Mouse (Mus musculus) heart, adult 11 months (tissue): ENCODE measurements around the gene Meis2.

ENCODE experiments used
- DNase-seq: peaks from one replicate; pipeline ENCODE4 v3.0.0; 2022

Meis2 gene

DNA sequence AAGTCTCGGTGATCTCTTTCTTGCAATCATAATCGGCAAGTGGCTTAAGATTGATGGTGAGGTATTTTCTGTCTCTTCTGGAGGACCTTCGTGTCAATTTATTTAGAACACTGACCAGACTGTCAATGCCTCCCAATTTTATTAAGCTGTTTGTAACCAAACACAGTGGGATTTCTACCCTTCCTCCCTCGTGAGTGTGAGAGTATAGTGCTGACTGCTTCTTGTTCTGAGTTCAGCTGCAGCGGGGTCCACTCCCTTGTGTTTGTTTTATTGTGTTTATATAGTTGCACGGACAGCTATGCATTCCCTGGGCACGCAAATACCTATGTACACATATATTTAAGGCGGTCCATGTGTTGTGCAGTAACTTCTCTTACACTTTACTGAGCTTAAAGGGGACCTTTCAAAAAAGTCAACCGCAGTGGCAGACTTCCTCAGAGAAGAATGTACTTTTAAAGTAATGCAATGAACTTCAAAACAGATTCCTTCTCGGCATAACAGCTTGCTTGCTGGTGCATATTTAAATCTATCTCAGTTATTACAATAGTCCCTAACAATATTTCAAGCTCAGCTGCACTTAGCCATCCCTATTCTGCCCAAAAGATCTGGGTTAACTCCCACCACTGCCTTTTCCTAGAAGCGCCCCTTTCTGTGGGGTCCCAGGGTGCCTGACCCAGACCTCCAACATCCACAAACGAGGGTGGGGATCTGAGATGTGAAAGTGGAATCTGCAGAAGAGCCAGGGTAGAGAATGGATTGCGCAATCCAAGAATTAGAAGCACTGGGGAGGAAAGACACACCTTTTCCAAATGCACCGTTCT, 211.4 kb downstream of the Meis2 start:
- peak; percentile 56 for DNase-seq

DNA sequence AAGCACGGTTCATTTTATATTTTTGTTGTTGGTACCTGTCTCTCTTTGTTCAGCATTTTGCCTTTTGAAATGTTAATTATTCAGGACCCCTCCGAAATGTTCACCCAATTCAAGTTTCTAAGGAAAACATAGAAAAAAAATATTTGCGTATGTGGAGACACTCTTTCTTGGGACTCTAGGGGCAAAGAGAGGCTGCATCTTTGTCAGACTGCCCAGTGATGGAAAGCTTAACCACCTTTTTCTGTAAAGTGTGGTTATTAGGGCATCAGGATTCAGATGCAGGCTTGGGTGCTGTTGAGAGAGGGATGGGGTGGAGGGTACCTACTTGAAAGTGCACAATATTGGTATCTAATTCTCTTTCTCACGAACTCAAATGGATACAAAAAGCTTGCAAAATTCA, 212.4 kb downstream of the Meis2 start:
- DNase-seq: no peak

DNA sequence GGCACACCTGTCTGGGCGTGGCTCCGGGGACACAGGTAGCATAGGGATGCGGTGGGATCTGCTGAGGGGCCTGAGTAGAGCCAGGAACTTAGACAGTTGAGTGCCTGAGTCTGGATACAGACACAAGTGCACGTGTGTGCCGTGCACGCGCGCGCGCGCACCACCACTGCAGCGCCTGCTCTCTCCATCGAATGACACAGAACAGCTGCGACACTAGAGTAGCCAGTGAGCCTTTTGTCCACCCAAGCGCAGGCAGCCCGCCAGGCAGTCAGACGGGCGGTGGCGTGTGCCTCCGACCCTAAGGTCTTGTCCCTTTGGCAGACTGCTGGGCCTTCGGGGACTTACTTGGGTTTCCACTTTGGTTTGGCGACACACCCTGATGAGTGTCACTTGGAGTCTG, 213.0 kb downstream of the Meis2 start:
- peak; percentile 90 for DNase-seq

DNA sequence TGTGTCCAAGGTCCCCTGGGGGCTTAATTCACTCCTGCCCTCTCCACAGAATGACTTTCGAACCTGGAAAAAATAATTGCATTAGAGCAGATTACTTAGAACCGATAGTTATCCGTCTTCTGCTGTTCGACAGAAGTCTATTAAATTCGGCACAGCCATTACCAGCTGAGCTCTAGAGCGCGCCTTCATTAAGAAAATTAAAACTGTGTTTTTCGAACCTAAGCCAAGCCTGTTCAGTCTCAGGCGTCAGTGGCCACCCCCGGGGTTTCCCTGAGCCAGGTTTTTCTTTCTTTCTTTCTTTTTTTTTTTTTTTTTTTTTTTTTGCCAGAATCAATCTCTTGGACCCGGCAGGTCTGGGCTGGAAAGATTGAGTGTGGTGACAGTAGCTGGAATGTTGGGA, 213.5 kb downstream of the Meis2 start:
- DNase-seq: no peak

DNA sequence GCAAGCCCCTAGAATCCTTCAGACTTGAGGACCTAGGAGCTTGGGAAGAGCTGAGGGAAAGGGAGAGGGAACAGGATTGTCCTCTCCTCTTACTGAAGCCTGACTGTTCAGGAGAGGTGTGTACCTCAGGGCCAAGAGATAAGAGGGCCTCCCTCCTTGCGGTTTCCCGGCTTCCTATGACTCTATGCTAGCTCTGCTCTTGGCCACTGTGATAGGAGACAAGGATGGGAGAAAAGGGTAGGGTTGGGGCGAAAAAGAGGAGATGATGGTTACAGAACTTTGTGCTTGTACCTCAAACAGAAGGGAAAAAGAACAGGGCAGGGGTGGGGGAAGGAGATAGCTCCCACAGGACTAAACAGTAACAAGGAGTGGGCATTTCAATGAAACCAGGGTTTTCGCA, 214.7 kb downstream of the Meis2 start:
- peak; percentile 72 for DNase-seq

DNA sequence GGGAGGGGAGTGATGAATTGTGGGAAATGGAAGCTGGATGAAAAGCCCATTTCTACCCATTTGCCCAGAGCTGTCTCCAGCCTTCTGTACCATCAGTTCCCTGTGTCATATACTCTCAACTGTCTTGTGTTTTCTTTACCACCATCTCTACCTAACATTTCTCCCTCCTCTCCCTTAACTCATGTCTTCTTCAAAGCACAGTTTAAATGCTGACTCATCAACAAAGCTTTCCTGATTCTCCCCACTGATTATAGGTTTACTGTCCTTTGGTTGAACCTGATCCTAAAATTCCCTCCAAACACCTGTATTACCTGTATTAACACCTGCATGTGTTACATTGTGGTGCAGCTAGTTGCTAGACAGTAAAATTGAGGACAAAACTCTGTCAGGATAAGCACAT, 222.8 kb downstream of the Meis2 start:
- DNase-seq: no peak

DNA sequence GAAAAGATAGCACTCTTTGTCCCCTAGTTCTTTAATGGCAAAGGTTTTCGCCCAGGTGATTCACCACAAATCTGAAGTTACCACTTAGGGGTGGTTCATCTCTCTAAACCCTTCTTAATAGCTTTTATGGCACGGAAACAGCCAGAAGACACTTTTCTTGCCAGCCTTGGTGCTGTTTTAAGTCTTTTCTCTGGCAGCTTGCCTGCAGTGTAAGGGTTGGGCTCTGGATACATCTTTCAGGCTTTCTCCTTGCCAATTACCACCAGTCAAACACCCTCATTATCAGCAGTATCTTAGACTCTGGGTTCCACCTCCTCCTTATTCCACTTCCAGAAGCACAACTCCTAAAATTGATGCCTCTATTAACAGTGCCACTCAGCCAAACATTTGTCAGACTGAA, 229.6 kb downstream of the Meis2 start:
- DNase-seq: no peak

DNA sequence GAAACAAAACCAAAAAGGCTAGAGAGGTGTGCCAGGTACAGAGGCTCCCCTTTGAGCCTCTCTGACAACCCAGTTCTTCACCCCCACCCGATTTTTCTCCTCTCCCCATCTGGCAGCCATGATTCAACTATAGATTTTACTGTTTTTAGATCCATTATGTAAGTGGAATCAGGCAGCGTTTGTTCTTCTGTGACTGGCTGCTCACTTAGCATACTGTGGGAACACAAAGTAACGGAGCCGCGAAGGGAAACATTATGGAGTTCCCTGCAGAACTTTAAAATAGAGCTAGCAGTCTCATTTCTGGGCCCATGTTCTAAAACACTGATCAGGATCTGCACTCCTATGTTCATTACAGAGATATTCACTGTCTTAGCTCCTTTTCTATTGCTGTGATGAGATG, 243.3 kb downstream of the Meis2 start:
- DNase-seq: peak; percentile 56

DNA sequence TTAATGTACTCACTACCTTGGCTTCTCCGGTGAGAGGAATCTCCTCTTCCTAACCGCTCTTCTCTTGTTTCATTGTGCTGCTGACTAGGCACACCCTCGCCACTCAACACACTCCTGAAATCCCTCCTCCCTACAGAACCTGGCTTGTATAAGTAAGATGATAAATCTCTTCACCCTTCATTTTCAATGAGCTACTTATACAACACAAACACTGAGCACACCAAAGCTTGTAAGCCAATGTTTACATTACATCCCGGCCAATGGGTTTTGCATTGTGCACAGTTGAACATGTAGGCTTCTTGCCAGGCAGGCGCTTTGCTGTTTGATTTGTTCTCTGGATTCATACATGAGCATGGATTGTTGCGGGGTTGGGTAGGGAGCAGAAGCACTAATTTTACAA, 247.7 kb downstream of the Meis2 start:
- DNase-seq: no peak

DNA sequence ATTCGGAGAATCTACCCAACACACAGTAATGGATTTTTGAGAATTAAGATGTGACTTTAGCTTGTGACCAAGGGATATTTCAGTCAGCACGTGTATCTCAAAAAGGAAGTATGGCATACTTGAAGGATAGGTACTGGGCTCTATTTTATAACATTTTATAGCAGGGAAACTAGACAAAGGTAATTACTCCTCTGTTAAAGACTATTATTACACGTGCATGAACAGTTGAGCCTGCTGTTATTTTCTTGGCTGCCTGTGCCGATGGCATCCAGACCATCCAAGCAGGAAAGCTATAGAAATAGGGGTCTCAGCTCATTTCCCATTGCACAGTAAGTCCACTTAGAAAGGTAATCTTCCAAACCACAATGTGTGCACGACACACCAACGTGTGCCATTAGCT, 251.9 kb downstream of the Meis2 start:
- no peak for DNase-seq

DNA sequence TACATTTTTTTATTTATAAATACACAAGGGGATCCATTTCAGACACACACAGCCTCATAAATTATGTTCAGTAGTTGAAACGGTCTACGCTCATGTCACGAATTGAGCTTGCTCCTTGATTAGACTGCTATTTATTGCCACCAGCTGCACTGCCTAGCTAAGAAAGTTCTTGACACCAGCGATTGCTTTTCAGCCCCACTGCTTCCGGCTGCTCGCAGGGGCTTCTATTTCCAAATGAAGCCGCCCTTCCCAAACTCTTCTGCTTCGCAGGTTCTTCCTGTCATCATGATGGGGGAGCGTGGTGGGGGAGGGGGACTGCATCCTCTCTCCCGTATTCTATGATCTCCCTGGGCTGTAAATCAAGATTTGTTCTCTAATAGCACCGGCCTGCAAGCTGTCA, 252.3 kb downstream of the Meis2 start:
- DNase-seq: no peak
